Mouse (Mus musculus): ENCODE results near the gene Zfp362. TPM values are rescaled to one million over a fixed set of nuclear protein-coding genes. Genes with fewer than 3 reads are reported as not detected.

Gene Zfp362
- total RNA-seq, 2 experiments from 2014 or later: 26.9 to 28.1 TPM

- peak; percentile 90 to 94 for DNase-seq
- intact Hi-C loops (cut with DNase I): no loop called here
Measured at GRCm38 (mm10) chr4:128734217-128734616, 71.6 kb downstream of the Zfp362 start.

GRCm38 (mm10) chr4:128733496-128733895 is 72.3 kb downstream of the Zfp362 start:
- intact Hi-C loops (cut with DNase I): no loop called here
- peak; percentile 57 to 58 for DNase-seq

GRCm38 (mm10) chr4:128732794-128733193 is 73.1 kb downstream of the Zfp362 start:
- no peak for DNase-seq
- intact Hi-C loops (cut with DNase I): no loop called here

GRCm38 (mm10) chr4:128730271-128730670 is 75.6 kb downstream of the Zfp362 start:
- DNase-seq: no peak
- intact Hi-C loops (cut with DNase I): no loop called here

- DNase-seq: peak; percentile 46 to 62
Measured at GRCm38 (mm10) chr4:128729709-128730037, 76.2 kb downstream of the Zfp362 start.

GRCm38 (mm10) chr4:128729033-128729708 is 76.7 kb downstream of the Zfp362 start:
- peak in 1 of 2 experiments; percentile 20 for DNase-seq
- intact Hi-C loops (cut with DNase I): loop anchor here (5.0 kb wide), 1 partner anchor 48 kb away; no protein-coding TSS in a partner anchor

More at GRCm38 (mm10) chr4:128729709-128730037, 76.2 kb downstream of the Zfp362 start:
- intact Hi-C loops (cut with DNase I): loop anchor here (5.0 kb wide), 1 partner anchor 48 kb away; no protein-coding TSS in a partner anchor

- intact Hi-C loops (cut with DNase I): loop anchor here (5.0 kb wide), 1 partner anchor 49 kb away; no protein-coding TSS in a partner anchor
Measured at GRCm38 (mm10) chr4:128728431-128728851, 77.4 kb downstream of the Zfp362 start.

GRCm38 (mm10) chr4:128727721-128728430 is 78.0 kb downstream of the Zfp362 start:
- intact Hi-C loops (cut with DNase I): loop anchor here (5.0 kb wide), 1 partner anchor 49 kb away; no protein-coding TSS in a partner anchor
- peak in 1 of 2 experiments; percentile 65 for DNase-seq

More at GRCm38 (mm10) chr4:128728431-128728851, 77.4 kb downstream of the Zfp362 start:
- DNase-seq: peak in 1 of 2 experiments; percentile 20

GRCm38 (mm10) chr4:128727019-128727720 is 78.7 kb downstream of the Zfp362 start:
- intact Hi-C loops (cut with DNase I): loop anchor here (5.0 kb wide), 1 partner anchor 50 kb away; no protein-coding TSS in a partner anchor

GRCm38 (mm10) chr4:128724059-128724458 is 81.8 kb downstream of the Zfp362 start:
- intact Hi-C loops (cut with DNase I): no loop called here

More at GRCm38 (mm10) chr4:128727019-128727720, 78.7 kb downstream of the Zfp362 start:
- peak; percentile 87 to 90 for DNase-seq

GRCm38 (mm10) chr4:128723431-128723830 is 82.4 kb downstream of the Zfp362 start:
- no peak for DNase-seq
- intact Hi-C loops (cut with DNase I): no loop called here

More at GRCm38 (mm10) chr4:128724059-128724458, 81.8 kb downstream of the Zfp362 start:
- DNase-seq: peak; percentile 54 to 65

Other genes with a start within 250 kb of the Zfp362 start
- 1 to 10 TPM; 2.9 to 3.8 TPM for gene Zscan20, start 195.9 kb downstream of the Zfp362 start, total RNA-seq (2021)
- under 1 TPM; 0.10 to 0.22 TPM for gene Tlr12, start 187.4 kb downstream of the Zfp362 start, total RNA-seq (2021)
- 10 to 100 TPM; 68.1 to 70.8 TPM for gene Phc2, start 151.3 kb downstream of the Zfp362 start, total RNA-seq (2021)
- gene A3galt2, start 50.7 kb downstream of the Zfp362 start, total RNA-seq (2021): under 1 TPM; 0.12 to 0.29 TPM
- 1 to 10 TPM; 2.3 to 2.5 TPM for gene Trim62, start 77.5 kb upstream of the Zfp362 start, total RNA-seq (2021)
- 1 to 10 TPM; 5.8 to 6.0 TPM for gene Azin2, start 156.4 kb upstream of the Zfp362 start, total RNA-seq (2021)
- 10 to 100 TPM; 91.3 to 93.4 TPM for gene Ak2, start 185.9 kb upstream of the Zfp362 start, total RNA-seq (2021)

Data from heart, postnatal 10 days (tissue).